Mouse (Mus musculus) urinary bladder, adult 2 months (tissue): ENCODE measurements around the gene Lrrc43. TPM values are rescaled to one million over a fixed set of nuclear protein-coding genes. Genes with fewer than 3 reads are reported as not detected.

ENCODE experiments used
- DNase-seq: peaks from one replicate; pipeline ENCODE4 v3.0.0; 2022; ENCODE audit warnings: low spot score
- polyA plus RNA-seq: library from polyadenylated mRNA; depleted of rRNA; stranded (reverse); fragments of >200 nt; gene quantifications from 2 replicates; pipeline ENCODE4 v1.2.3, GENCODE M21; 2012; rRNA removed

The Lrrc43 gene
- polyA plus RNA-seq, 1 experiment: not detected

- DNase-seq: no peak
Measured at GRCm38 (mm10) chr5:123520666-123521065, 31.6 kb downstream of the Lrrc43 start.

- DNase-seq: no peak
Measured at GRCm38 (mm10) chr5:123521621-123522020, 32.5 kb downstream of the Lrrc43 start.

GRCm38 (mm10) chr5:123522166-123522565, 33.1 kb downstream of the Lrrc43 start:
- DNase-seq: no peak

- peak; percentile 95 for DNase-seq
Measured at GRCm38 (mm10) chr5:123523692-123524392, 34.7 kb downstream of the Lrrc43 start, which contains the start of gene Diablo. TSS of gene Diablo (minus strand) at chr5:123524176.

GRCm38 (mm10) chr5:123524393-123524750, 35.3 kb downstream of the Lrrc43 start:
- DNase-seq: no peak

- DNase-seq: no peak
Measured at GRCm38 (mm10) chr5:123525281-123525680, 36.2 kb downstream of the Lrrc43 start, which contains the start of gene Gm49027. TSS of gene Gm49027 (minus strand) at chr5:123525488.

- DNase-seq: no peak
Measured at GRCm38 (mm10) chr5:123525916-123526495, 36.9 kb downstream of the Lrrc43 start.

- DNase-seq: no peak
Measured at GRCm38 (mm10) chr5:123528641-123529040, 39.5 kb downstream of the Lrrc43 start.

GRCm38 (mm10) chr5:123530056-123530455, 41.0 kb downstream of the Lrrc43 start:
- no peak for DNase-seq

GRCm38 (mm10) chr5:123533801-123534200, 44.7 kb downstream of the Lrrc43 start:
- no peak for DNase-seq

- DNase-seq: no peak
Measured at GRCm38 (mm10) chr5:123555693-123556092, 66.6 kb downstream of the Lrrc43 start.

- DNase-seq: no peak
Measured at GRCm38 (mm10) chr5:123556451-123556850, 67.3 kb downstream of the Lrrc43 start.

Other genes starting within 250 kb of the Lrrc43 start
- gene Wdr66, start 237.2 kb upstream of the Lrrc43 start, polyA plus RNA-seq: 4.1 and 4.8 TPM in 2 replicates
- 10.5 and 14.8 TPM in 2 replicates for gene Bcl7a, start 145.5 kb upstream of the Lrrc43 start, polyA plus RNA-seq
- gene Mlxip, start 94.5 kb upstream of the Lrrc43 start, polyA plus RNA-seq: 27.6 and 28.0 TPM in 2 replicates
- gene Il31, start 184 bp downstream of the Lrrc43 start, polyA plus RNA-seq: not detected in 2 replicates
- gene B3gnt4, start 21.2 kb downstream of the Lrrc43 start, polyA plus RNA-seq: 0.13 and 0.15 TPM in 2 replicates
- gene Diablo, start 34.9 kb downstream of the Lrrc43 start, polyA plus RNA-seq: 71.7 and 83.8 TPM in 2 replicates
- 0.51 and 1.1 TPM in 2 replicates for gene Gm49027, start 36.2 kb downstream of the Lrrc43 start, polyA plus RNA-seq
- gene Vps33a, start 83.7 kb downstream of the Lrrc43 start, polyA plus RNA-seq: 14.6 and 17.7 TPM in 2 replicates
- 50.5 and 57.5 TPM in 2 replicates for gene Clip1, start 195.3 kb downstream of the Lrrc43 start, polyA plus RNA-seq
- 45.2 and 46.8 TPM in 2 replicates for gene Zcchc8, start 231.8 kb downstream of the Lrrc43 start, polyA plus RNA-seq